ENCODE assay signal across 21 mouse cellular contexts in genomic region chr17:60344656-60345055, GRCm38 (mm10).
DNase-seq lines count a peak whose midpoint lies in the region; ATAC-seq and TF ChIP-seq lines count a peak whose summit lies in the region.
"Had no signal": no experiment of that assay in that cellular context is flagged by ENCODE, and none has a peak within 500 bp of the region (broad histone marks: within the 10 kb centered on the region; RNA-seq: fewer than 3 reads in every experiment).

No protein-coding gene starts in this region.

- no peak for TF ChIP-seq POLR2A in liver, adult 2 months (IDR thresholded peaks at IDR 0.05; ENCODE audit: extremely low read depth, insufficient read depth, low read length)

- H3K79me2 ChIP-seq in liver, adult 2 months (ENCODE audit: control insufficient read depth, insufficient read depth, low read length) = no peaks in the 10 kb centered on the region

- no peak overlapping the region for H3K27ac ChIP-seq in liver, adult 2 months (replicated peaks; ENCODE audit: insufficient read depth, low read depth, low read length)
- no peak overlapping the region for H3K27ac ChIP-seq in liver, embryonic 11.5 days (ENCODE audit: low read depth, low read length)
- H3K27ac ChIP-seq in embryonic facial prominence, embryonic 11.5 days (replicated peaks; ENCODE audit: low read depth, low read length) = no peak overlapping the region
- H3K27ac ChIP-seq in hindbrain, embryonic 16.5 days (ENCODE audit: low read depth, low read length) = no peak overlapping the region
- H3K27ac ChIP-seq: embryonic facial prominence, embryonic 13.5 days; heart, embryonic 13.5 days; hindbrain, embryonic 12.5 days; intestine, embryonic 15.5 days had no signal

- H3K36me3 ChIP-seq in liver, adult 2 months (ENCODE audit: control insufficient read depth, insufficient read depth, low read length) = no peaks in the 10 kb centered on the region
- H3K36me3 ChIP-seq in liver, embryonic 11.5 days (ENCODE audit: control insufficient read depth, insufficient read depth, low read length) = no peaks in the 10 kb centered on the region
- no peaks in the 10 kb centered on the region for H3K36me3 ChIP-seq in embryonic facial prominence, embryonic 11.5 days (replicated peaks; ENCODE audit: control insufficient read depth, insufficient read depth, low read depth, low read length)
- H3K36me3 ChIP-seq in hindbrain, embryonic 16.5 days (ENCODE audit: control insufficient read depth, insufficient read depth, low read length) = no peaks in the 10 kb centered on the region
- H3K36me3 ChIP-seq: embryonic facial prominence, embryonic 13.5 days; heart, embryonic 13.5 days; hindbrain, embryonic 12.5 days; intestine, embryonic 15.5 days had no signal

- H3K9me3 ChIP-seq in liver, embryonic 11.5 days (ENCODE audit: control insufficient read depth, low read length) = no peaks in the 10 kb centered on the region
- H3K9me3 ChIP-seq in embryonic facial prominence, embryonic 11.5 days (replicated peaks; ENCODE audit: control insufficient read depth, low read length) = no peaks in the 10 kb centered on the region
- H3K9me3 ChIP-seq in hindbrain, embryonic 16.5 days (ENCODE audit: control insufficient read depth, low read length) = no peaks in the 10 kb centered on the region
- H3K9me3 ChIP-seq: embryonic facial prominence, embryonic 13.5 days; heart, embryonic 13.5 days; hindbrain, embryonic 12.5 days; intestine, embryonic 15.5 days had no signal

- ATAC-seq in cerebellum, adult (ENCODE audit: insufficient number of reproducible peaks, low FRiP score, low TSS enrichment) = no peak
- ATAC-seq in liver, embryonic 11.5 days (replicated peaks; ENCODE audit: low FRiP score) = no peak
- no peak for ATAC-seq in embryonic facial prominence, embryonic 11.5 days (replicated peaks; ENCODE audit: insufficient number of reproducible peaks, low FRiP score, low TSS enrichment, low read depth)
- ATAC-seq in megakaryocyte, adult 5-6 weeks (ENCODE audit: poor library complexity, severe bottlenecking) = no peak
- no peak for ATAC-seq in hindbrain, embryonic 16.5 days
- ATAC-seq: forebrain, embryonic 14.5 days; intestine, embryonic 15.5 days had no signal

- DNase-seq in cerebellum, postnatal 14 days = peak; percentile 3 to 5
- peak; percentile 1 for DNase-seq in liver, adult 2 months (ENCODE audit: extremely low read depth, low read depth, low spot score)
- DNase-seq in liver, embryonic 11.5 days (ENCODE audit: low spot score) = no peak
- peak; percentile 66 for DNase-seq in embryonic facial prominence, embryonic 11.5 days (ENCODE audit: low spot score)
- DNase-seq: adrenal gland, adult 2 months; adrenal gland, postnatal 36 days; cerebellum, adult 11-12 months; cerebellum, adult 9-10 months; gastrocnemius, postnatal 36 days; heart, adult 11 months; heart, postnatal 36 days; kidney, adult 2 months had no signal

- H3K4me3 ChIP-seq in liver, adult 2 months (ENCODE audit: insufficient read depth, low read depth, low read length) = no peak overlapping the region
- no peak overlapping the region for H3K4me3 ChIP-seq in liver, embryonic 11.5 days (ENCODE audit: low read depth, low read length)
- no peak overlapping the region for H3K4me3 ChIP-seq in embryonic facial prominence, embryonic 11.5 days (ENCODE audit: low read depth, low read length)
- H3K4me3 ChIP-seq in hindbrain, embryonic 16.5 days (ENCODE audit: low read length) = no peak overlapping the region
- H3K4me3 ChIP-seq: embryonic facial prominence, embryonic 13.5 days; heart, embryonic 13.5 days; hindbrain, embryonic 12.5 days; intestine, embryonic 15.5 days had no signal

- H3K9ac ChIP-seq in liver, adult 2 months (ENCODE audit: low read depth, low read length) = no peak overlapping the region
- no peak overlapping the region for H3K9ac ChIP-seq in liver, embryonic 11.5 days (ENCODE audit: low read depth, low read length)
- no peak overlapping the region for H3K9ac ChIP-seq in embryonic facial prominence, embryonic 11.5 days (replicated peaks; ENCODE audit: low read length)
- no peak overlapping the region for H3K9ac ChIP-seq in hindbrain, embryonic 16.5 days (ENCODE audit: low read depth, low read length)
- H3K9ac ChIP-seq: embryonic facial prominence, embryonic 13.5 days; heart, embryonic 13.5 days; hindbrain, embryonic 12.5 days; intestine, embryonic 15.5 days had no signal

- no peaks in the 10 kb centered on the region for H3K27me3 ChIP-seq in liver, adult 2 months (ENCODE audit: control insufficient read depth, insufficient read depth, low read length)
- no peaks in the 10 kb centered on the region for H3K27me3 ChIP-seq in liver, embryonic 11.5 days (replicated peaks; ENCODE audit: control insufficient read depth, insufficient read depth, low read length)
- H3K27me3 ChIP-seq in embryonic facial prominence, embryonic 11.5 days (ENCODE audit: control insufficient read depth, insufficient read depth, low read length) = no peaks in the 10 kb centered on the region
- no peaks in the 10 kb centered on the region for H3K27me3 ChIP-seq in hindbrain, embryonic 16.5 days (replicated peaks; ENCODE audit: control insufficient read depth, insufficient read depth, low read length)
- H3K27me3 ChIP-seq: CH12.LX; embryonic facial prominence, embryonic 13.5 days; heart, embryonic 13.5 days; hindbrain, embryonic 12.5 days; intestine, embryonic 15.5 days had no signal

- H3K4me2 ChIP-seq in liver, embryonic 11.5 days = no peak overlapping the region
- H3K4me2 ChIP-seq in embryonic facial prominence, embryonic 11.5 days (ENCODE audit: low read depth, low read length) = no peak overlapping the region
- H3K4me2 ChIP-seq in hindbrain, embryonic 16.5 days (ENCODE audit: low read length) = no peak overlapping the region
- H3K4me2 ChIP-seq: embryonic facial prominence, embryonic 13.5 days; heart, embryonic 13.5 days; hindbrain, embryonic 12.5 days; intestine, embryonic 15.5 days had no signal

- no peaks in the 10 kb centered on the region for H3K4me1 ChIP-seq in liver, adult 2 months (ENCODE audit: control insufficient read depth, insufficient read depth, low read length)
- H3K4me1 ChIP-seq in liver, embryonic 11.5 days (replicated peaks; ENCODE audit: control insufficient read depth, insufficient read depth, low read length) = no peaks in the 10 kb centered on the region
- H3K4me1 ChIP-seq in embryonic facial prominence, embryonic 11.5 days (ENCODE audit: control insufficient read depth, insufficient read depth, low read length) = no peaks in the 10 kb centered on the region
- H3K4me1 ChIP-seq in hindbrain, embryonic 16.5 days (ENCODE audit: control insufficient read depth, insufficient read depth, low read depth, low read length) = no peaks in the 10 kb centered on the region
- H3K4me1 ChIP-seq: embryonic facial prominence, embryonic 13.5 days; heart, embryonic 13.5 days; hindbrain, embryonic 12.5 days; intestine, embryonic 15.5 days had no signal

- TF ChIP-seq CTCF in liver, adult 2 months (IDR thresholded peaks at IDR 0.05; ENCODE audit: low read depth, low read length) = no peak
